Mouse (Mus musculus) midbrain, embryonic 12.5 days (tissue): ENCODE measurements around the gene Slc46a1. TPM values are rescaled to one million over a fixed set of nuclear protein-coding genes. Genes with fewer than 3 reads are reported as not detected.

Source experiments
- ATAC-seq: fragments of 200-750 bp; cut with Nextera tagmentation; 2 replicates; pipeline ENCODE4 v1.8.0; 2017; ENCODE audit warnings: low read depth, moderate TSS enrichment, moderate library complexity; ENCODE audit not compliant: low FRiP score
- H3K27ac ChIP-seq: fragments of 300-500 bp; sonication (generic); replicated peaks from 2 replicates; pipeline ENCODE4 v1.5.1; 2016; ENCODE audit warnings: mild to moderate bottlenecking
- H3K27me3 ChIP-seq: fragments of 300-500 bp; sonication (generic); 2 replicates; pipeline ENCODE4 v1.6.1; 2016; ENCODE audit warnings: mild to moderate bottlenecking
- H3K36me3 ChIP-seq: fragments of 300-500 bp; sonication (generic); 2 replicates; pipeline ENCODE4 v1.6.1; 2016
- H3K4me1 ChIP-seq: fragments of 300-500 bp; sonication (generic); 2 replicates; pipeline ENCODE4 v1.6.1; 2016
- H3K4me2 ChIP-seq: fragments of 300-500 bp; sonication (generic); replicated peaks from 2 replicates; pipeline ENCODE4 v1.6.1; 2016; ENCODE audit warnings: mild to moderate bottlenecking, moderate library complexity
- H3K4me3 ChIP-seq: fragments of 300-500 bp; sonication (generic); 2 replicates; pipeline ENCODE4 v1.5.1; 2016; ENCODE audit warnings: mild to moderate bottlenecking
- H3K9ac ChIP-seq: fragments of 300-500 bp; sonication (generic); replicated peaks from 2 replicates; pipeline ENCODE4 v1.6.1; 2016; ENCODE audit warnings: mild to moderate bottlenecking, moderate library complexity
- H3K9me3 ChIP-seq: fragments of 300-500 bp; sonication (generic); 2 replicates; pipeline ENCODE4 v1.6.1; 2016; ENCODE audit warnings: mild to moderate bottlenecking
- WGBS: fragments of 180-500 bp; shearing (Covaris S2); methylation state at CpG from one replicate; pipeline ENCODE4 v1.1.7; 2016; 5-methylcytosine and 5-hydroxymethylcytosine counted together
- polyA plus RNA-seq: library from polyadenylated mRNA; unstranded; fragments of >200 nt; fragmentation: Nextera tagmentation; extraction: Ambion mirVana; gene quantifications from 2 replicates; pipeline ENCODE4 v1.2.1, GENCODE M21; 2016

Gene Slc46a1
- polyA plus RNA-seq, 1 experiment from 2014 or later: 17.8 TPM

DNA sequence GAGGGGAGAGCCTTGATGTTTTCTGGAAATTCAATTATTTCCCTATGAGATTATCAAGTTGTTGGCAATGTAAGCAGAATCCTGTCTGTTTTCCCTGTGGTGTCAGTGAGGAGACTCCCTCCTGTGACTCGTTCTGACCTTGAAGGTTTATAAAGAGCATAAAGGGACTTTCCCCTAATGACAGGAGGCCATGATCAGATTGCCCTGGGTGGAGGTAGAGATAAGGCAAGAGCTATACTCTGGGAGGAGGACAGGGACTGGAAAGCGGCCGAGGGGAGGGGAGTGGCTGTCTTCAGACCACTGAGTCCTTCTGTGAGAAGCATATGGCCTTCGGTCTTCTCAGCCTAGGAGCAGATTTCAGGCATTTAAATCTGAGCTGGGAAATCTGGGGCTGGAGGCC is 31.4 kb upstream of the Slc46a1 start:
- no peak overlapping the region for H3K4me3 ChIP-seq
- ATAC-seq: no peak
- no peak overlapping the region for H3K9ac ChIP-seq
- H3K27ac ChIP-seq: no peak overlapping the region
- H3K9me3 ChIP-seq: no peaks in the 10 kb centered on the region
- 80% methylated on average over 4 of the region's 4 CpGs for WGBS
- H3K36me3 ChIP-seq: no peaks in the 10 kb centered on the region
- H3K4me2 ChIP-seq: no peak overlapping the region
- H3K27me3 ChIP-seq: no peaks in the 10 kb centered on the region
- 0 out of 2 replicates have a peak, but pooled peaks cover 7% of the 10 kb centered on the region for H3K4me1 ChIP-seq

DNA sequence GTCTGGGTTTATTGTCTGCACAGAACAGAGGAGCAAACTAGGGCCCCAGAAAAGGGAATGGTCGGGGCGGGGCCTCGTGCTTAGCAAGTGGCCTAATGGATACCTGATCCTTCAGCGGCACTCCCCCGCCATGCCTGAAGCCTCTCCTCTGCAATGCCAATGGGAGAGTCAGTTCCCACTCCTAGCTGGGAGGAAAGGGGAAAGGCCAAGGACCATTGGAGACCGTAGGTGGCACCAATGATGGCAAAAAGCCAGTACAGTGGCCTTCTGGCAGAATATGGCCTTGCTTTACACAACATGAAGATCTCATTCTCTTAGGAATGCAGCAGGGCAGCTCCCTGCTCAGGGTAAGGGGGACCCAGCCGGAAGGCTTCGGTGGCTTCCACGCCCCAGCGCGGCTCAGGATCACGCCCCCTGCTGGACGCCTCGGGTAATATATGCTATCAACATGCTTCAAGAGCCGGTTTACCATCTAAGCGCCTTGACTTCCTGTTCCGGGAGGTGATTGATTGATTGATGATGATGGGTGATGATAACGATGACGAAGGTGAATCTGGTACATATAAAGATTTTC is 29.6 kb upstream of the Slc46a1 start:
- WGBS: 9% methylated on average over 19 of the region's 19 CpGs
- Histone ChIP-seq H3K9ac (no peak overlapping the region), H3K4me2 (peak overlapping the region; percentile 13; the same call in 1 of the 2 replicates), H3K4me1 (0 out of 2 replicates have a peak, but pooled peaks cover 7% of the 10 kb centered on the region), H3K9me3 (no peaks in the 10 kb centered on the region), H3K4me3 (no peak overlapping the region), H3K36me3 (no peaks in the 10 kb centered on the region), H3K27ac (no peak overlapping the region), H3K27me3 (no peaks in the 10 kb centered on the region)
- no peak for ATAC-seq

DNA sequence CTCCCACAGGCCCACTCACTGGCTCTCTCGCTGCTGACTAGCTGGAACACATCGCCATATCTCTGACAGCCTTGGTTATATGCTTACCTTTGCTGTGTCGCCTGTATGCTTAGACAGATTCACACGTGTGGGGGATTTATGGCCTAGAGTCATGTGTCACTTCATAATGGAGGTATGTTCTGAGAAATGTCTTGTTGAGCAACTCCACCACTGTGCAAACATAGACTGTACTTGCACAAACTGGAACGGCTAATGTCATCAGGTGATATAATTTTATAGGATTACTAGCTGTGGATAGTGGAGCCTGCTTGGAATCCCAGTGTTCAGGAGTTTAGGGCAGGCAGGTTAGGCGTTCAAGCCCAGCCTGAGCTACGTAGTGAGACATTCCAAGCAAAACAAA is 28.3 kb upstream of the Slc46a1 start:
- no peaks in the 10 kb centered on the region for H3K9me3 ChIP-seq
- ATAC-seq: no peak
- H3K9ac ChIP-seq: no peak overlapping the region
- H3K4me2 ChIP-seq: no peak overlapping the region
- no peak overlapping the region for H3K27ac ChIP-seq
- 91% methylated on average over 7 of the region's 7 CpGs for WGBS
- no peaks in the 10 kb centered on the region for H3K27me3 ChIP-seq
- no peaks in the 10 kb centered on the region for H3K36me3 ChIP-seq
- 0 out of 2 replicates have a peak, but pooled peaks cover 7% of the 10 kb centered on the region for H3K4me1 ChIP-seq
- H3K4me3 ChIP-seq: no peak overlapping the region

DNA sequence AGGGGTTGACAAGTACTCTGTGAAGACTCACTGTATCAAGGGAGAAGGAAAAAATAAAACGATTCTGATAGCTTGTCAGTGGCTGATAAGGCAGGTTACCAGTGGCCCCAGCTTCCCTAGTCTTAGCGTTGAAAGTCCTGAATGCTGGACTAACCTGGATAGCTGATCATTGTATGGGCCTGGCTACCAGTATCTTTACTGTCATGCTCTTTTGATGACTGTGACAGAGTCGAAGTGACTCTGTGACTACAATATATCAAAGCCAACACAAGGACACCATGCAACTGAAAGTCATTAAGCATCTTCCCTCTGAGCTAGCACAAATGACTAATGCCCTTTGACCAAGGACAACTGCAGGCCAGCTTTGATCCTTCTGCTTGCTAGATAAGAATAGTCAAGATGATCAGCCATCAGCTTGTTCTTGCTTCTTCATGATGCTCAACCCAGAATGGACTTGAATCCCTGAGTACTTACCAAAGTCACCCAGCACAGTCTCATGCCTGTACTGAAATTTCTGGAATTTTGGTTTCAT is 27.0 kb upstream of the Slc46a1 start:
- H3K4me2 ChIP-seq: no peak overlapping the region
- no peak overlapping the region for H3K9ac ChIP-seq
- WGBS: 83% methylated on average over 3 of the region's 3 CpGs
- no peak overlapping the region for H3K27ac ChIP-seq
- ATAC-seq: no peak
- H3K4me1 ChIP-seq: 0 out of 2 replicates have a peak, but pooled peaks cover 7% of the 10 kb centered on the region
- H3K36me3 ChIP-seq: no peaks in the 10 kb centered on the region
- H3K9me3 ChIP-seq: no peaks in the 10 kb centered on the region
- no peaks in the 10 kb centered on the region for H3K27me3 ChIP-seq
- no peak overlapping the region for H3K4me3 ChIP-seq

DNA sequence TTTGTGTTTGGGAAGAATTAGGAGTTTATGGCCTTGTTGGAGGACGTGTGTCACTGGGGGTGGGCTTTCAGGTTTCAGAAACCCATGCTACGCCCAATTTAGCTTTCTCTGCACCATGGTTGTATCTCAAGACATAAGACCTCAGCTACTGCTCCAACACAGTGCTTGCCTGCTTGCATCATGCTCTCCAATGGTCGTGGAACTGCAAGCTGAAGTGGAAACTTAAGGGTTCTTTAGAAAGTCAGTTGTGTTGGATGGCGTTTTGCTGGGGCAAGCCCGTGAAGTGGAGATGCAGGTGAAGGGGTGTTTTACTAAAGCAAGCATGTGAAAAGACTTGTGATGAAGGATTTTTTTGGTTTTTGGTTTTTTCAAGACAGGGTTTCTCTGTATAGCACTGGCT is 22.4 kb upstream of the Slc46a1 start:
- Histone ChIP-seq H3K4me2 (no peak overlapping the region), H3K9ac (no peak overlapping the region), H3K4me3 (no peak overlapping the region), H3K27ac (no peak overlapping the region), H3K27me3 (no peaks in the 10 kb centered on the region), H3K4me1 (no peaks in the 10 kb centered on the region), H3K36me3 (no peaks in the 10 kb centered on the region), H3K9me3 (no peaks in the 10 kb centered on the region)
- 82% methylated on average over 5 of the region's 5 CpGs for WGBS
- ATAC-seq: no peak

DNA sequence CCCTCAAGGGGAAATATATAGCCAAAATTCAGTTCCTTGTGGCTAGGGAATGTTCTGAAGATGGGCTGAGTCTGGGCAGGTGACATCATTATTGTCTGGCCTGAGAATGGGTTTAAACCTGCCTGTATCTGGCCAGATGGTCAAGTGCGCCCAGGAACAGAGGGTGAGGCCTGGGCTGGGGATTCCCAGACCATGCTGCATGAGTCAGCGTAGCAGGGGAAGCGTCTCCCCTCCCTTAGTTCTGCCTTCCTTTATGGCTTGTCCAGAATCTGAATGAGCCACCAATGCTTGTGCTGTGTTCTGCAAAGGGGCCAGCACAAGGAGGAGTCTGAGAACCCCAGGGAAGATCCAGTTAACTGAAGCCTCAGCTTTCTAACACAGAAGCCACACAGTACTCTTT is 18.3 kb upstream of the Slc46a1 start:
- no peak overlapping the region for H3K4me2 ChIP-seq
- no peak overlapping the region for H3K27ac ChIP-seq
- H3K9ac ChIP-seq: no peak overlapping the region
- no peaks in the 10 kb centered on the region for H3K9me3 ChIP-seq
- H3K4me1 ChIP-seq: no peaks in the 10 kb centered on the region
- H3K4me3 ChIP-seq: no peak overlapping the region
- H3K27me3 ChIP-seq: 0 out of 2 replicates have a peak, but pooled peaks cover 3% of the 10 kb centered on the region
- no peaks in the 10 kb centered on the region for H3K36me3 ChIP-seq
- whole genome bisulfite sequencing: 76% methylated on average over 3 of the region's 3 CpGs
- no peak for ATAC-seq

DNA sequence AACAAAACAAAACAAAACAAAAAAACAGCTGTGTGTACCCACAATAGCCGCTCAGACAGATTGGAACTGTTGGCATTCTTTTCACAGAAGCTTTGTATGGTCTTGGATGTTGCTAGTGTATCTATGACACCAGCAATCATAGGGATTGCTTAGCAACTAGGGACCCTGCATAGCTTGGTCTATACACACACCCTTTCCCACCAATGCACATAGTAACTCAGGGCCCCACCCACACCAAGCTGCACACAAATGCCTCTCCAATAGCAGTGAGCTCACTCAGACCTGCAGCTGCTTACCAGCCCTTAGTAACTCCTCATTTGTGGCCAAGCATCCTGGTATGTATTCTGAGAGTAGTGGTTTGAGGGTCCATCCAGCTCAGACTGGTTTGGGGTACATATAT is 17.3 kb upstream of the Slc46a1 start:
- H3K4me1 ChIP-seq: no peaks in the 10 kb centered on the region
- WGBS: 81% methylated on average over 1 of the region's 1 CpGs
- H3K9ac ChIP-seq: no peak overlapping the region
- no peaks in the 10 kb centered on the region for H3K36me3 ChIP-seq
- no peak for ATAC-seq
- no peaks in the 10 kb centered on the region for H3K9me3 ChIP-seq
- no peak overlapping the region for H3K4me3 ChIP-seq
- no peak overlapping the region for H3K4me2 ChIP-seq
- no peak overlapping the region for H3K27ac ChIP-seq
- H3K27me3 ChIP-seq: 0 out of 2 replicates have a peak, but pooled peaks cover 3% of the 10 kb centered on the region

DNA sequence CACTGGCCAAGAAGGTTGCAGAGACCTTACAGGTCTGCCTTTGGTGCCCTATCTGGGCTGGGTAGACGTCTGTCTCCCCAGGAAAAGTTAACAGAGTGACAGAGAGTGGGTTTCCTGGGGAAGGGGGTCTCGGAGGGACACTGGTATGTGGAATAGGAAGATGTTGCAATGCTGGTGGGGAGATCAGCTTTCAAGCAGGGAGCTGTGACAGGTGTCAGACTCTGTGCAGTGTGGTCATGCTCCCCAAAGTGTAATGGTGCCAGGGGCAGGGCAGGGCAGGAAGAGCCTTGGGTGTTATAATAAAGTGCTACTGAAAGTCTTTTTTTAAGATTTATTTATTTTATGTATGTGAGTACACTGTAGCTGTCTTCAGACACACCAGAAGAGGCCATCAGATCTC is 15.2 kb upstream of the Slc46a1 start:
- Histone ChIP-seq H3K27me3 (peaks cover 7% of the 10 kb centered on the region; the same call in 1 of the 2 replicates), H3K27ac (no peak overlapping the region), H3K36me3 (no peaks in the 10 kb centered on the region), H3K4me2 (no peak overlapping the region), H3K9ac (no peak overlapping the region), H3K9me3 (no peaks in the 10 kb centered on the region), H3K4me1 (no peaks in the 10 kb centered on the region), H3K4me3 (no peak overlapping the region)
- 66% methylated on average over 2 of the region's 2 CpGs for WGBS
- no peak for ATAC-seq

DNA sequence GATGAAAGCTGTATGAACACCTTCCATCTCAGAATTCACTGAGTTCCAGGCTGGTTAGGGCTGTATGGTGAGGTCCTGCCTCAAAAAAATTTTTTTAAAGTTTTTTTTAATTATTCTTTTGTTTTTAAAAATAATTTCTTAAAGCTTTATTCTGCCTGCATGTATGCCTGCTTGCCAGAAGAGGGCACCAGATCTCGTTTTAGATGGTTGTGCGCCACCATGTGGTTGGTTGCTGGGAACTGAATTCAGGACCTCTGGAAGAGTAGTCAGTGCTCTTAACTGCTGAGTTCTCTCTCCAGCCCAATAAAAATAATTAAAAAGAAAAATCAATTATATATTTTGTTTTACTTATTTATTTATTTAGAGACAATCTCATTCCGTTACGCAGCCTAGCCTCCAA is 11.8 kb upstream of the Slc46a1 start:
- WGBS: 11% methylated on average over 4 of the region's 4 CpGs
- no peak for ATAC-seq

DNA sequence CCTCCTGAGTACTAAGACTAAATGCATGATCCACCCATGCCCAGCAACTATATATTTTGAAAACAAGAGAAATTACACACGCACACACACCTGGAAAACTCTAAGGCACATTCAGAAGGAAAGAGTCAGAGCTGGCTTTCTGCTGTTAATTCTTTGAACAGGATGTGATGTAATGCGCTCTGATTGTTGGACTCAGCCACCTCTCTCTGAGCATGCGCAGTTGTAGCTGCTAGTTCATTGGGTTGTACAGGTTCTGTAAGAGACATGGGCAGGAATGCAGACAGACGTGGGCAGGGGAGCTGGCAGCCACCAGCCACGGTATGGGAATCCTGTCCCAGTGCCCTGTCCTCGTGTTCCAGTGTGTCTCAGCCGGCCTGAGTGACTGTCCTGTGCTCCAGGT is 11.2 kb upstream of the Slc46a1 start:
- Histone ChIP-seq H3K36me3 (no peaks in the 10 kb centered on the region), H3K9me3 (no peaks in the 10 kb centered on the region), H3K27ac (no peak overlapping the region), H3K4me2 (no peak overlapping the region), H3K9ac (no peak overlapping the region), H3K4me1 (no peaks in the 10 kb centered on the region), H3K27me3 (peaks cover 7% of the 10 kb centered on the region; the same call in 1 of the 2 replicates), H3K4me3 (no peak overlapping the region)
- no peak for ATAC-seq
- WGBS: 70% methylated on average over 7 of the region's 7 CpGs

More for the DNA sequence above, 11.8 kb upstream of the Slc46a1 start:
- Histone ChIP-seq H3K36me3 (no peaks in the 10 kb centered on the region), H3K4me2 (no peak overlapping the region), H3K9ac (no peak overlapping the region), H3K4me3 (no peak overlapping the region), H3K27ac (no peak overlapping the region), H3K27me3 (peaks cover 7% of the 10 kb centered on the region; the same call in 1 of the 2 replicates), H3K4me1 (no peaks in the 10 kb centered on the region), H3K9me3 (no peaks in the 10 kb centered on the region)

DNA sequence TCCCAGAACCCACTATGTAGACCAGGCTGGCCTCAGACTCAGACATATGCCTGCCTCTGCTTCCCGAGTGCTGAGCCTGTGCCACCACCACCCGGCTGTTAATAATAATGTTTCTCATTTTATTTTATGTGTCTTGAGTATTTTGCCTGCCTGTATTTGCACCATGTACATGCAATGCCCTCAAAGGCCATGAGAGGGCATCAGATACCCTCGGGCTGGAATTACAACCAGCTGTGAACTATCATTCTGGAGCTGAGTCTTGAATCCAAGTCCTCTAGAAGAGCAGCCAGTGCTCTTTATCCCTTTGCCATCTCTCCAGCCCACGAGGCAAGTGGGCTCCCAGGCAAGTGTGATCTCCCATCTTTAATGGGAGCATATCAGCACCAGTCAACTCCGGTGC is 10.2 kb upstream of the Slc46a1 start:
- Histone ChIP-seq H3K27ac (no peak overlapping the region), H3K9me3 (no peaks in the 10 kb centered on the region), H3K9ac (no peak overlapping the region), H3K4me2 (no peak overlapping the region), H3K36me3 (no peaks in the 10 kb centered on the region), H3K4me1 (no peaks in the 10 kb centered on the region), H3K4me3 (no peak overlapping the region), H3K27me3 (peaks cover 7% of the 10 kb centered on the region; the same call in 1 of the 2 replicates)
- 42% methylated on average over 5 of the region's 5 CpGs for WGBS
- no peak for ATAC-seq

DNA sequence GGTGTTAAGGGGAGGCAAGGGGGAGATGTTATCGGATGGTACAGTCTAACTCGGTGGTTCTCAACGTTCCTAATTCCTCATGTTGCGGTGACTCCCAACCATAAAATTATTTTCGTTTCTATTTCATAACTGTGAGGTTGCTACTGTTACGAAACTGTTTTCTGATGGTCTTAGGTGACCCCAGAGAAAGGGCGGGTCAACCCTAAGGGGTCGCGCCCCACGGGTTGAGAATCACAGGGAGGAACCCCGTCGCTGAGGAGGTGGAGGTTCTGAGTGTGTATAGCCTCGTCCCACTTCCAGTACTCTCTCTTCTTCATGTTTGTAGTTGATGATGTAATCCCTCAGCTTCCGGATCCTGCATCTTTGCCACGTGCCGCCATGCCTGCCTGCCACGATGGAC is 6.8 kb upstream of the Slc46a1 start:
- H3K4me2 ChIP-seq: no peak overlapping the region
- H3K4me3 ChIP-seq: no peak overlapping the region
- H3K4me1 ChIP-seq: no peaks in the 10 kb centered on the region
- H3K27ac ChIP-seq: no peak overlapping the region
- H3K9ac ChIP-seq: no peak overlapping the region
- no peaks in the 10 kb centered on the region for H3K36me3 ChIP-seq
- WGBS: 85% methylated on average over 17 of the region's 17 CpGs
- H3K27me3 ChIP-seq: peaks cover 3% of the 10 kb centered on the region; the same call in 1 of the 2 replicates
- ATAC-seq: no peak
- peaks cover 4% of the 10 kb centered on the region; the same call in 1 of the 2 replicates for H3K9me3 ChIP-seq
